Mouse (Mus musculus) urinary bladder, postnatal 14 days (tissue): ENCODE data around the gene Otud4.
"Not testable (repeated sequence)": the region's sequence is repeated elsewhere in the genome, so short reads cannot be mapped to it uniquely, and the experiment has no call there.

ENCODE experiments used
- DNase-seq: peaks from one replicate; pipeline ENCODE4 v3.0.0; 2021; ENCODE audit warnings: low spot score

The Otud4 gene

GRCm38 (mm10) chr8:79638707-79639549, 490 bp upstream of the Otud4 start:
- peak; percentile 98 for DNase-seq

GRCm38 (mm10) chr8:79641119-79641518, 1.7 kb downstream of the Otud4 start:
- DNase-seq: no peak

- DNase-seq: no peak
Measured at GRCm38 (mm10) chr8:79649569-79649968, 10.2 kb downstream of the Otud4 start.

GRCm38 (mm10) chr8:79650158-79650814, 10.9 kb downstream of the Otud4 start:
- DNase-seq: peak; percentile 17

- no peak for DNase-seq
Measured at GRCm38 (mm10) chr8:79653736-79654135, 14.3 kb downstream of the Otud4 start.

- DNase-seq: not testable (repeated sequence)
Measured at GRCm38 (mm10) chr8:79658715-79659114, 19.3 kb downstream of the Otud4 start.

GRCm38 (mm10) chr8:79676461-79676860, 37.0 kb downstream of the Otud4 start:
- no peak for DNase-seq

GRCm38 (mm10) chr8:79679005-79679404, 39.6 kb downstream of the Otud4 start:
- no peak for DNase-seq

GRCm38 (mm10) chr8:79680083-79680482, 40.7 kb downstream of the Otud4 start:
- DNase-seq: not testable (repeated sequence)

GRCm38 (mm10) chr8:79680555-79680954, 41.1 kb downstream of the Otud4 start:
- DNase-seq: peak; percentile 10

- DNase-seq: no peak
Measured at GRCm38 (mm10) chr8:79680965-79681364, 41.5 kb downstream of the Otud4 start.

GRCm38 (mm10) chr8:79685927-79686326, 46.5 kb downstream of the Otud4 start:
- not testable (repeated sequence) for DNase-seq

GRCm38 (mm10) chr8:79692531-79692930, 53.1 kb downstream of the Otud4 start:
- DNase-seq: no peak

GRCm38 (mm10) chr8:79706687-79707086, 67.3 kb downstream of the Otud4 start:
- no peak for DNase-seq

GRCm38 (mm10) chr8:79711064-79711961, 71.9 kb downstream of the Otud4 start, which contains the start of the genes Abce1 and Anapc10:
Gene Abce1, minus strand, starts transcription at chr8:79711740.
Gene Anapc10, plus strand, starts transcription at chr8:79711820.
- DNase-seq: peak; percentile 99

GRCm38 (mm10) chr8:79712676-79713075, 73.3 kb downstream of the Otud4 start:
- no peak for DNase-seq

- DNase-seq: no peak
Measured at GRCm38 (mm10) chr8:79721537-79721936, 82.1 kb downstream of the Otud4 start.

GRCm38 (mm10) chr8:79723308-79723707, 83.9 kb downstream of the Otud4 start:
- DNase-seq: no peak

GRCm38 (mm10) chr8:79724589-79724988, 85.2 kb downstream of the Otud4 start:
- no peak for DNase-seq
